Mouse (Mus musculus): ENCODE measurements around the gene Pmp22.

- TF ChIP-seq CTCF (IDR thresholded peaks at IDR 0.05; ENCODE audit: borderline replicate concordance, extremely low read depth, insufficient read depth, insufficient read length), result no peak
- no peak for TF ChIP-seq POLR2A (IDR thresholded peaks at IDR 0.05; ENCODE audit: borderline replicate concordance, extremely low read depth, insufficient read depth, insufficient read length, poor library complexity, severe bottlenecking)
Observed at GRCm38 (mm10) chr11:63126976-63127375, 1.8 kb upstream of the Pmp22 start.
